Mouse (Mus musculus) heart, embryonic 12.5 days (tissue): Measurements from ENCODE around the gene Ttll7. TPM values are rescaled to one million over a fixed set of nuclear protein-coding genes. Genes with fewer than 3 reads are reported as not detected.

Experiments used
- ATAC-seq: fragments of 200-750 bp; cut with Nextera tagmentation; 2 replicates; pipeline ENCODE4 v1.8.0; 2017; ENCODE audit warnings: moderate TSS enrichment, moderate library complexity; ENCODE audit not compliant: insufficient number of reproducible peaks, low FRiP score
- H3K27ac ChIP-seq: fragments of 300-500 bp; sonication (generic); 2 replicates; pipeline ENCODE4 v1.5.1; 2016; ENCODE audit warnings: mild to moderate bottlenecking, moderate library complexity; ENCODE audit not compliant: poor library complexity, severe bottlenecking
- H3K27me3 ChIP-seq: fragments of 300-500 bp; sonication (generic); replicated peaks from 2 replicates; pipeline ENCODE4 v1.6.1; 2016; ENCODE audit warnings: mild to moderate bottlenecking, moderate library complexity
- H3K36me3 ChIP-seq: fragments of 300-500 bp; sonication (generic); 2 replicates; pipeline ENCODE4 v1.6.1; 2016; ENCODE audit warnings: mild to moderate bottlenecking, moderate library complexity
- H3K4me1 ChIP-seq: fragments of 300-500 bp; sonication (generic); replicated peaks from 2 replicates; pipeline ENCODE4 v1.6.1; 2016; ENCODE audit warnings: mild to moderate bottlenecking
- H3K4me2 ChIP-seq: fragments of 300-500 bp; sonication (generic); 2 replicates; pipeline ENCODE4 v1.6.1; 2016; ENCODE audit warnings: mild to moderate bottlenecking, moderate library complexity
- H3K4me3 ChIP-seq: fragments of 300-500 bp; sonication (generic); 2 replicates; pipeline ENCODE4 v1.5.1; 2016; ENCODE audit warnings: mild to moderate bottlenecking
- H3K9ac ChIP-seq: fragments of 300-500 bp; sonication (generic); 2 replicates; pipeline ENCODE4 v1.6.1; 2016; ENCODE audit warnings: mild to moderate bottlenecking, moderate library complexity
- H3K9me3 ChIP-seq: fragments of 300-500 bp; sonication (generic); replicated peaks from 2 replicates; pipeline ENCODE4 v1.6.1; 2016; ENCODE audit warnings: mild to moderate bottlenecking, moderate library complexity
- WGBS: fragments of 180-500 bp; shearing (Covaris S2); methylation state at CpG from one replicate; pipeline ENCODE4 v1.1.7; 2016; 5-methylcytosine and 5-hydroxymethylcytosine counted together
- polyA plus RNA-seq: library from polyadenylated mRNA; unstranded; fragments of >200 nt; fragmentation: Nextera tagmentation; extraction: Ambion mirVana; gene quantifications from 2 replicates; pipeline ENCODE4 v1.2.1, GENCODE M21; 2016

Gene Ttll7
- polyA plus RNA-seq, 1 experiment from 2014 or later: 2.5 TPM

DNA sequence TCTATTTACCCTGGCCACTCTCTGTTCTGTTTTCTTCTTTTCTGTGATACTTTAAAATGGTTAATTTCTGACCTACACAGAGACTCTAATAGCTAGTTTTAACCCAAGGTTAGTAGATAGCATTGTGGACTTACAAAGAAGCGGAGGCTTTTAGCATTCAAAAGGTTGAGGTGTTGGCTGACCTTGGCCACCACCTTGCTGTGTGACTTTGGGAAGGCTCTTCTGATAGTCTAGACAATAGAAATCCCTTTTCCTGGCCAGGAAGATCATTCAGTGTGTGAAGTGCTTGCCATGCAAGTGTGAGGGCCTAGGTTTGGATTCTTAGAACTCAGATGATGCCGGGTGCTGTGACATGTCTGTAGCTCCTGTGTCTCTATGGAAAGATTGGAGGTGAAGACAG is 90.9 kb downstream of the Ttll7 start:
- no peaks in the 10 kb centered on the region for H3K36me3 ChIP-seq
- no peaks in the 10 kb centered on the region for H3K9me3 ChIP-seq
- no peak overlapping the region for H3K27ac ChIP-seq
- H3K27me3 ChIP-seq: 0 out of 2 replicates have a peak, but pooled peaks cover 4% of the 10 kb centered on the region
- no peak for ATAC-seq
- no peak overlapping the region for H3K4me2 ChIP-seq
- H3K4me1 ChIP-seq: no peaks in the 10 kb centered on the region
- WGBS: 68% methylated on average over 2 of the region's 2 CpGs
- H3K9ac ChIP-seq: no peak overlapping the region
- no peak overlapping the region for H3K4me3 ChIP-seq

GRCm38 (mm10) chr3:146945342-146945741 is 93.2 kb downstream of the Ttll7 start:
- Histone ChIP-seq H3K4me1 (no peaks in the 10 kb centered on the region), H3K9ac (no peak overlapping the region), H3K27me3 (0 out of 2 replicates have a peak, but pooled peaks cover 4% of the 10 kb centered on the region), H3K4me2 (no peak overlapping the region), H3K36me3 (no peaks in the 10 kb centered on the region), H3K27ac (no peak overlapping the region), H3K9me3 (no peaks in the 10 kb centered on the region), H3K4me3 (no peak overlapping the region)
- ATAC-seq: no peak
- 35% methylated on average over 2 of the region's 2 CpGs for WGBS

DNA sequence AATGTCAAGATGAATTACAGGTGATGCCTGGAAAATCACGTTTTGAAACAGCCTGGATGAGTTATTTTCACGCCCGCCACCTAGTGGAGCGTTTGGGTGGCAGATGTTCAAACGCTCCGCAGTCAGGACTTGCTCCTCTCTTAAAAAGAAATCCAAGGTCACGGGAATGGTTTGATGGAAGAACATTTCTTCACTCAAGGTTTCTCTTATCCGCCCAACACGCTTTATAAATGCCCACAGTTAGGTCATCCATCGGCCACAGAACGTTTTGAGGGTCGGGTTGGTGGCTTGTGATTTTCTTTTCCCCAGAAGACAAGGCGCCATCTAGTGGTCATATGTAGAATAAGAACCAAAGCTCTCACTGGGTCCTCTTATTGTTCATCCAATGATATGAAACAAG is 93.7 kb downstream of the Ttll7 start:
- H3K4me2 ChIP-seq: peak overlapping the region; percentile 68
- no peaks in the 10 kb centered on the region for H3K4me1 ChIP-seq
- peak overlapping the region; percentile 64 for H3K9ac ChIP-seq
- no peak overlapping the region for H3K27ac ChIP-seq
- WGBS: under 1% methylated on average over 13 of the region's 13 CpGs
- no peaks in the 10 kb centered on the region for H3K36me3 ChIP-seq
- no peaks in the 10 kb centered on the region for H3K9me3 ChIP-seq
- H3K4me3 ChIP-seq: peak overlapping the region; percentile 55
- 0 out of 2 replicates have a peak, but pooled peaks cover under 1% of the 10 kb centered on the region for H3K27me3 ChIP-seq
- ATAC-seq: no peak

DNA sequence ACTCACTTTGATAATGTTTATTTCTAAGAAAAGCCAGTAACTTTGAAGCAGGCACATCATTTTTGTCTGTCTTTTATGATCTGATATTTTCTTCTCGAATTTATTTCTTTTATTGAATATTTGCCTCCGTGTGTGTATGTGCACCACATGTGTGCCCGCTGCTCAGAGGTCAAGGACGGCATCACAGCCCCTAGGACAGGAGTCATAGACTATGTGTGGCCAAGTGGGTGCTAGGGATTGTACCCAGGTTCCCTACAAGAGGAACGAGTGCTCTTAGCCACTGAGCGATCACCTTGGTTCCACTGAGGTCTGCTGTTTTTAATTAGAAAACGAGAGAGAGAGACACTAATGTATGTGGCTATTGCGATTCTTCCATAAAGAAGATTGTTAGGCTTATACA is 94.5 kb downstream of the Ttll7 start:
- WGBS: 75% methylated on average over 8 of the region's 8 CpGs
- Histone ChIP-seq H3K9me3 (no peaks in the 10 kb centered on the region), H3K27ac (no peak overlapping the region), H3K36me3 (no peaks in the 10 kb centered on the region), H3K4me3 (no peak overlapping the region), H3K4me1 (no peaks in the 10 kb centered on the region), H3K9ac (no peak overlapping the region), H3K27me3 (no peaks in the 10 kb centered on the region), H3K4me2 (no peak overlapping the region)
- ATAC-seq: no peak

DNA sequence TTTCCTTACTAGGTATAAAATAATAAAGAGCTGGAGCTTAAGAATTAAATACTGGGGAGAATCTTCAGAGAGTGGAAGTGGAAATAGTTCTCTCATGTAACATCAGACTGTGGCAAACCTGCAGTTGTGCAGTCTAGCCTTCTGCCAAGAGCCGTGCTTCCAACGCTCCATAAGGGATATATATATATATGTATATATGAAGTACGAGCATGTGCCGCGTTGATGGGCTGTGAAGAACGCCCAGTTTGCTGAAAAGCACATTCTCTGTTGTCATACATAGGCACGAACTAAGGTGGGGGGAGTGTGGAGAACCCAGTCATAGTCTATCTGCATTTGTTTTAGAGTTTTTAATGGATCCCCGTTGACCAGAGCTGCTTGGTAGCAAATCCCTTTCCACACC is 104.6 kb downstream of the Ttll7 start:
- H3K9me3 ChIP-seq: no peaks in the 10 kb centered on the region
- H3K27ac ChIP-seq: no peak overlapping the region
- no peaks in the 10 kb centered on the region for H3K4me1 ChIP-seq
- ATAC-seq: no peak
- no peak overlapping the region for H3K4me2 ChIP-seq
- H3K9ac ChIP-seq: no peak overlapping the region
- H3K4me3 ChIP-seq: no peak overlapping the region
- WGBS: 80% methylated on average over 8 of the region's 8 CpGs
- H3K36me3 ChIP-seq: no peaks in the 10 kb centered on the region
- H3K27me3 ChIP-seq: no peaks in the 10 kb centered on the region

DNA sequence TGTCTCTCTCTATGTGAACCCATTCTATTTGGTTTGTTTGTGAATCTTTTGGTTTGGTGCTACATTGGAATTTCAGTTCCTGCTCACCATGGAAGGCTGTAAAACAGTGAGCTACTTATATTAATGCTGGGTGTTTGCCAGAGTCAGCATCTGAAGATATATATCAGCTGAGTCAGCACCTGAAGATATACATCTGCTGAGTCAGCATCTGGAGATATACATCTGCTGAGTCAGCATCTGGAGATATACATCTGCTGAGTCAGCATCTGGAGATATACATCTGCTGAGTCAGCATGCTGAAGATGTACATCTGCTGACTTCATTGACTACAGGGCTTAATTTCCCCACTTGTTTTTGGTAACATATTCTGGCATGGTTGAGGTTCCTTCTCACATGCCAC is 110.7 kb downstream of the Ttll7 start:
- Histone ChIP-seq H3K9me3 (no peaks in the 10 kb centered on the region), H3K9ac (no peak overlapping the region)
- ATAC-seq: no peak

DNA sequence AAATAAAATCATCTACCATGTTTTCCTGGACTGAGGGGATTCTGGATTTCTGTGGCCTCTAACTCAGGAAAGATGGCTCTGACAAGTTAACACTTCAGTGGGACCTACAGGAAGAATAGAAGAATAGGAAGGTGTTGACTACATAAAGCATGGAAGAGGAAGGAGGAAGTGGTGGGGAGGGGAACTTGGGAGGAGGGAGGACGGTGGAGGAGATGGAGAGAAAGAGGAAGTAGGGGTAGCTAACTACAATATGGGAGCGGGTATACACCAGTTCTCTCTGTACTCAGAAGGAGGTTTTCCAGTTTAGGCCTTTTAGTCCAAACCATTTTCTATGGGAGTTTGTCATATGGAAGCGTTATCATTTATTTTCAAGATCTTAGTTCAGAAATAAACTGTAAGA is 112.2 kb downstream of the Ttll7 start:
- no peak overlapping the region for H3K9ac ChIP-seq
- no peaks in the 10 kb centered on the region for H3K4me1 ChIP-seq
- no peak overlapping the region for H3K4me3 ChIP-seq
- H3K27ac ChIP-seq: no peak overlapping the region
- 73% methylated on average over 3 of the region's 3 CpGs for WGBS
- H3K4me2 ChIP-seq: no peak overlapping the region
- no peak for ATAC-seq
- H3K27me3 ChIP-seq: no peaks in the 10 kb centered on the region
- H3K36me3 ChIP-seq: 0 out of 2 replicates have a peak, but pooled peaks cover 3% of the 10 kb centered on the region
- H3K9me3 ChIP-seq: no peaks in the 10 kb centered on the region

More for the DNA sequence above, 110.7 kb downstream of the Ttll7 start:
- Histone ChIP-seq H3K36me3 (0 out of 2 replicates have a peak, but pooled peaks cover 3% of the 10 kb centered on the region), H3K27ac (no peak overlapping the region), H3K4me2 (no peak overlapping the region), H3K27me3 (no peaks in the 10 kb centered on the region), H3K4me3 (no peak overlapping the region), H3K4me1 (no peaks in the 10 kb centered on the region)

DNA sequence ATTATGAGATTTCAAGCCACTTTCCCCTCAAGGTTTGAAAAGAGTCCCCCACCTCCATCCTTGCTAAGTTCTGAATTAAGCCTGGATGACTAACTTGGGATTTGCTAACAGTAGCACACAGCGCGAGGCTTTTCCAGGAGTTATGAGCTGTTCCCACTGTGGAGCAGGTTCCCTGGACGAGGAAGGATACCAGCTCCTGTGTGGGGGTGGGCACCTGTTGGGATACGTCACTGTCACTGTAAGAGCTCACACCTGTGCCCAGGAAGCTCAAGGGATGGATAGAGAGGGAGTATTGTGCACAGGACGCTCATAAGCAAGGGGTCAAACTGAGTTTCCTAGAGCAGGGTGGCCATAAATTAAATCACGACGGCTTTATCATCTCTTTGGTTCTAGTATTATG is 115.1 kb downstream of the Ttll7 start:
- H3K27ac ChIP-seq: no peak overlapping the region
- no peaks in the 10 kb centered on the region for H3K4me1 ChIP-seq
- WGBS: 86% methylated on average over 7 of the region's 7 CpGs
- no peak overlapping the region for H3K4me3 ChIP-seq
- H3K4me2 ChIP-seq: no peak overlapping the region
- H3K9ac ChIP-seq: no peak overlapping the region
- H3K9me3 ChIP-seq: no peaks in the 10 kb centered on the region
- no peak for ATAC-seq
- no peaks in the 10 kb centered on the region for H3K36me3 ChIP-seq
- no peaks in the 10 kb centered on the region for H3K27me3 ChIP-seq

- no peak overlapping the region for H3K4me2 ChIP-seq
- WGBS: 76% methylated on average over 4 of the region's 4 CpGs
- ATAC-seq: no peak
- no peak overlapping the region for H3K27ac ChIP-seq
- H3K27me3 ChIP-seq: no peaks in the 10 kb centered on the region
- H3K9ac ChIP-seq: no peak overlapping the region
- H3K9me3 ChIP-seq: no peaks in the 10 kb centered on the region
- H3K36me3 ChIP-seq: no peaks in the 10 kb centered on the region
- H3K4me3 ChIP-seq: no peak overlapping the region
- no peaks in the 10 kb centered on the region for H3K4me1 ChIP-seq
Observed at GRCm38 (mm10) chr3:146967834-146968233, 115.7 kb downstream of the Ttll7 start.

GRCm38 (mm10) chr3:146978272-146978671 is 126.1 kb downstream of the Ttll7 start:
- Histone ChIP-seq H3K4me1 (no peaks in the 10 kb centered on the region), H3K9me3 (no peaks in the 10 kb centered on the region), H3K36me3 (no peaks in the 10 kb centered on the region), H3K4me2 (no peak overlapping the region), H3K27ac (no peak overlapping the region), H3K9ac (no peak overlapping the region), H3K4me3 (no peak overlapping the region), H3K27me3 (no peaks in the 10 kb centered on the region)
- 83% methylated on average over 3 of the region's 3 CpGs for WGBS
- ATAC-seq: no peak

DNA sequence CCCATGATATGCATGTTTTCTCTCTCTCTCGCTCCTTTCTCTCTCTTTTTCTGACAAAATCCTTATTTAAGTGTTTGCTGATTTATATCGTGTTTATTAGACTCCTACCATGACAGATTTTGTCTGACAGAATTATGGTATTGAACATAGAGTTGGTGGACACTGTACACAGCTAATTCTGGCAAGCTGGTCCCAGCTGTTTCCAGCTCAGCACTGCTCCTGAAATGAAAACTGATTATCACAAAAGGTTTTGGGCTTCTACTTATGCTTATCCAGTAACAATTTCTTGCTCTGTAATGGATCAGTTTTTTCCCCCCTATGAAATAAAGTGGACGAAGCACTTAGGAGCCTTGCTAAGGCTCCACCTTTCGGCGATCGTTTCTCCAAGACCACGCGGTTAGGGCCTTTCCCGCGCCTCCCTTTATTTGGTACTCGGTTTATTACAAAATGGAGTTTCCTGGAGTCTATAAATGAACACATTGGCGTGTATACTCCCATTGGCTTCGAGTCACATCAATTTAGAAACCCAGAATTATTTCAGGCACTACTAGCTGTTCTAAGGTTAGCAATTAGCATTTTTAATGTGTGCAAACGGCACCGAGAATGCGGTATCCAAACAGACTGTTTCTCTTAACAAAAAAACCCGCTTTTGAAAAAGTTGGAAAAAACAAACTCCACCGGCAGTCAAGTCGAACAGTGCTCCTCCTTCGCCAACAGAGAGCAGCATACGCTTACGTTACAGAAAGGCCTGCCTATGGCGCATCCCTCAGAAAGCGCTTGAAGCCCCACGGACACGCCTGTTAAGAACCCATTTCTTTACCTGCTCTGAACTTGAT is 141.9 kb downstream of the Ttll7 start:
- 44% methylated on average over 26 of the region's 26 CpGs for WGBS
- no peak overlapping the region for H3K9ac ChIP-seq
- no peak for ATAC-seq
- H3K27ac ChIP-seq: no peak overlapping the region
- no peaks in the 10 kb centered on the region for H3K36me3 ChIP-seq
- H3K4me2 ChIP-seq: peak overlapping the region; percentile 22; the same call in 1 of the 2 replicates
- H3K27me3 ChIP-seq: no peaks in the 10 kb centered on the region
- no peak overlapping the region for H3K4me3 ChIP-seq
- H3K9me3 ChIP-seq: no peaks in the 10 kb centered on the region
- peaks cover 6% of the 10 kb centered on the region for H3K4me1 ChIP-seq
